Mouse (Mus musculus) gastrocnemius, adult 18-20 months (tissue): Measurements from ENCODE around the gene Gm20403. TPM values are rescaled to one million over a fixed set of nuclear protein-coding genes. Genes with fewer than 3 reads are reported as not detected.
"Not testable (repeated sequence)": the region's sequence is repeated elsewhere in the genome, so short reads cannot be mapped to it uniquely, and the experiment has no call there.

Experiments used
- DNase-seq: peaks from one replicate; pipeline ENCODE4 v3.0.0; 2021; ENCODE audit warnings: low spot score
- total RNA-seq, 2 experiments: library from RNA; stranded (reverse); gene quantifications; 2 replicates each; pipeline ENCODE4 v1.2.3; 2021

The Gm20403 gene
- total RNA-seq, 2 experiments from 2014 or later: not detected

DNA sequence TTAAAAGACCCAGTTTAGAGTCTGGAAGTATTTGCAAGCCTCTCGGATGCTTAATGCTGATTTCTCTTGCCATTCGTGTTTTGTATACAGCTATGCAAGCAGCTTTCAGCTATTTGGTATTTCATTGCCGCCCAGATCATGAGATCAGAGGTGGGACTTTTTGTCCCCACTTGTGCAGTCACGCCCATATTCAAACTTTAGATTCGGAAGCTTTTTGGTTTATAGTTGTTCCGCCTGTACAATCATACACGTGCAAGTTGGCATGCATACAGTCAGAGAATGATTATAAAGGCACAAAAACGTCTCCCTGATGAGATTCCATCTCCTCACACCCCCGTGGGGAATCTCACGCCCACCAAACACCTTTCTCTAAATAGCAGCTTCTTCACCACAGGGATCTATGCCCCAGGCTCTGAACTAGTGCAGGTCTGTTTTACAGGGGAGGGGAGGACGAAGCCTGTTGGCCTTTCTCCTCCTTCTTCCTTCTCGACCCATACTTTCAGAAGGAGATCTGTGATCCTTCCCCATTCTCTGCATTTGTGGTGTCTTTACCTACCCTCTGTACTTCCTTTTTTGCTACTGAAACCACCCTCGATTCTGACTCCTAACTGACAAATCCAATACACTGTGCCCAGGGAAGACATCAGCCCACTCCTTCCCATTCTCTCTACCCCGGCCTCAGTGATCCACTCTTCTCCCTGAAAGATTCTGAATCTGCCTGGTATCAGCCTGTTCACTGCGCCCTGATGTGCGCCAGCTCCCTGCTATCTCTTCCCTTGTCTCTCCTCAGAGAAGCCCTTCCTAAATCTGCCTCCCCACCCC, 7.1 kb upstream of the Gm20403 start:
- no peak for DNase-seq

DNA sequence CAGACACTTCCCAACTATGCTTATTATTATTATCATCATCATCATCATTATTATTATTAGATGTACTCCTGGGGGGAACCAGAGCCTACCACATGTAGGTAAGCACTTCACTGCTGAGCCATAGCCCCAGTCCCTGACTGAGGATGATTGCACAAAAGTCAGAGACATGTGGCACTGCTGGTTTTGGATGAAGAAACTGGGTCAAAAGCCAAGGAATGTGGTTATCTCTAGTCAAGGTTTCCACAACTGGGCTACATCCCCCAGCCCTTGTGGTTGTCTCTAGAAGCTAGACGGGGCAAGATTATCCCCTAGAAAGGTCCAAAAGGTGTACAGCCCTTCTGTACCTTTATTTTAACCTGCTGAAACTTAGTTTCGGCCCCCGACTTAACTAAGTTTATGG, 6.5 kb upstream of the Gm20403 start:
- no peak for DNase-seq

DNA sequence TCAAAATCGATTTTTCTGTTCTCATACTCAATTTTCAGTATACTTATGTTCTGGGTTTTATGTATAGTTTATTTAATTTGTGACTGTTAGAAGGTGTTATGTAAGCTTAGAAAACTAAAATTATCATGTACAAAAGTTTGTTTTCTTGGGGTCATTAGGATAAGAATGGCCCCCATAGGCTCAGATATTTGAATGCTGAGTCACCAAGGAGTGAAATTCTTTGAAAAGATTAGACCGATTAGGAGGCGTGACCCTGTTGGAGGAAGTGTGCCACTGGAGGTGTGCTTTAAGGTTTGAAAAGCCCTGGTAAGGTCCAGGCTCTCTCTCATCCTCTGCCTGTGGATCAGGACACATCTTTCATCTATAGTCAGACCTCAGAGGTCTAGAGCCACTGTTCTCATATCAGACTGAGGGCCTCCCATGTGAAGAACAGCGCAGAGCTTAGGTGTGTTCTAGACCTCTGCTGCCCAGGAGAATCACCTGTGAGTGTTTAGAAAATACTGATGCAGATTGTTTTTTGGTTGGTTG, 2.1 kb upstream of the Gm20403 start:
- no peak for DNase-seq

DNA sequence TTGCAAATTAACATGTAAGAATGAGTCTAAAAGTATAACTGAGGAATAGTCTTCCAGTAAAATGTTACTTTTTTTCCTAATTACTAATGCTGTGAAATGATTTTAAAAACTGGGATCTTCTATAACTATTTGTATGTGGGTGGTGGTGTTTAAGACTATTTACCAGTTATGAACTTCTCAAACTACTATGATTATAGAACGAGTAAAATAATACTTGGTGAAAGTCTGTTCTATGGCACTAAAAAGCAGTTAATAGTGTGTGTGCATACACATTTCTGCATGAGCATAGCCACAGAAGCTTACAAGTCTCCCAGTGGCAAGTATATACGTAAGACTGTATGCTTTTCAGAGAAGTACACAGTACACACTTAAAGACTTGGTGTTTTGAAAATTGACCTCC, 827 bp upstream of the Gm20403 start:
- no peak for DNase-seq

DNA sequence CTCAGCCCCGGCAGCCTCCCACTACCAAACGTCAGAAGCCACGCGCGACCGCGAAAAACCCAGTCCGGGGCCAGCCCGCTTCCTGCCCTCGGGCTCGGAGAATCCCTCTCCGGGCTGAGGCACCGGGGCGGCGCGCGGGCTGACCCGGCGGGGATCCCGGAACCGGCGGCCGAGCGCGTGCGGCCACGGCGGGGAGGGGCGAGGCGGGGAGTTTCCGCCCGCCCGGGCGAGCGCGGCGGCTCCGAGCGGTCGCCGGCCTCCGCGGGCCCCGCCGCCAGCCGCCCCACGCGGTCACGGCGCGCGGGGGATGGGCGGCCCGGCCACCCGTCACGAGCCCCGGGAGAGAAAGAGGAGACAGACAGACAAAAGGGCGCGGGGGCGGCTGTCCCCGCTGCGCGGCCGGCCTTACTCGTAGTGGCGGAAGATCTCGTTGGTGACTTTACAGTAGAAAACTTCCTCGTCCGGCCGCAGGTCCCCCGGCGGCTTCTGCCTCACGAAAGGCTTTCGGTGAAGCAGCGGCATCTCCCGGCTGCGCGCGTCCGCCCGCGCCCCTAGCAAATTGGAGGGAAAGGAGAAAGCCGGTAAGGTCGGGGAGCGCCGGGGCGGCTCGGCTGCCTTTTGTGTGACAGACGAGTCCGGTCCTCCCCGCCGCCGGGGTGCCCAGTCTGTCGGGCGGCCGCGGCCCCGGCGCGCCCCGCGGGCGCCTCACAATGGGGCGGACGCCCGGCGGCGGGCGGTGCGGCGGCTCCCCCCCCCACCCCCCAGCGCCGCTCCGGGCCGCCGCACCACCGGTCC, 875 bp downstream of the Gm20403 start:
- DNase-seq: peak; percentile 41

DNA sequence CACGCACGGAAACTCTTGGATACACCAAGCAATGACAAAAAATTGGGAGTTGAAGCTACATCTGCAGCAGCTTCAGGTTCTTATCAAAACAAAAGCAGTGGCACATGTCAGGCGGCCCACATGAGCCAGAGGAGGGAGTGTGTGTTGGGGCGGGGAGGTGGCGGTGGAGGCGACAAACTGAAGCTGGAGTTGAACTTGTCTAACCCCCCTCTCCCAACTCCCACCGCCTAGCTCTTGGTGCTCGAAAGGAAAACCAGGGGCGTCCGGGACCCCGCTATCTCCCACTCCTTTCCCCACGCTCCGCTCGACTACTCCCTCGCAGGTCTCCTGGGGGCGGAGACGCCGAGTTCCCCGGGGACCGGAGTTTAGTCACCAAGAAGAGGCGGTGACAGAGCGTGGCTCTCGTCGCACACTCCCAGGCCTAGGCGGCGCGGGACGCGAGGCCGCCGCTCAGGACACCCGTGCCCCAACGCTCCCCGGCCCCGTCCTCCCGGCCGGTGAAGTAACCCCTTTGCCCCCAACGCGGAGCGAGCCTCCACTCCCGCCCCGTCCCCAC, 1.6 kb downstream of the Gm20403 start:
- peak; percentile 58 for DNase-seq

DNA sequence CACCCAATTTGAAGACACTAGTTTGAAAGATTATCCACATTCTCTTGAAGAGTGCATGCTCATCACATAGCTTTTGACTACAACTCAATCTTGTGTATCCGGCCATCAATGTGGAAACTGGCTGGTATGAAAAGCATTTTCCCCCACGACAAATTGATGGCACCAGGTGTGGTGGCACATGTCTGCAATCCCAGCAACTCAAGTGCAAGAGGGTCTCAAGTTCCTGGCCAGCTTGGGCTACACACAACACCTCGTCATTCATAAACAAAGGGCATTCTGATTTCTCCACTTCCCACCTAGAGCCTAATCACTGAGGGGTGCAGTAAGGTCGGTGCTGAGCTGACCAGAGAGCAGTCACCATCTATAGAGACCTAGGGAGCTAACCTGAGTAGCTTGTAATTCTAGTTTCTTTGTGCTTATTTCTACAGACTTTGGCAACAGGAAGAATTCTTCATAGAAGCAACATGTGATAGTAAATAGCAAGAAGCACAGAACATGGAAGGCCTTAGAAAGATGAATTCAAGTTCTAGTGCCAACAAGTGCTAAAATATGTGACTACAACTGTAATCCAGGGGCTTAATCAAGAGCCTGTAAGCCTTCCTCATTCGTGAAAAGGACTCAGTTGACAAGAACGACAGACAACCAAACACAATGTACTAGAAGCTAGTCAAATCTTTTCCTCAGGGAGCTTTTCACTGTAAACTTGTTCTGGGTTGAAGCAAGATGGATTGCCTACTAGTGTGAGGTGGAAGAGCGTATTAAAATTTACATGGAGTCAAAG, 3.2 kb downstream of the Gm20403 start:
- DNase-seq: no peak

DNA sequence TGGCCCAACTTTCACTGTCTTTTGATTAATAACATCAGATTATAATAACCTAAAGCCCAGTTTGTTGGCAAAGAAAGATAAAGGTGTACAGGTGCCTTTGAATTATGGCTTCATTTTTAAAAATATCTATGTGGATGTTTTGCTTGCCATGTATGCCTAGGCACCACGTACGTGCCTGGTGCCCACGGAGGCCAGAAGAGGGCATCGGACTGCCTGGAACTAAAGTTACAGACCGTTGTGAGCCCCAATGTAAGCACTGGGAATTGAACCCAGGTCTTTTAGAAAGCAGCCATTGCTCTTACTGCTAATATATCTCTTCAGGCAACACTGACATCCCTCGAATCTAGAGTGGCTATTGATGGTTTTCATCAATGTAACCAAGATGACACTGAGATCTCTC, 4.4 kb downstream of the Gm20403 start:
- DNase-seq: no peak

DNA sequence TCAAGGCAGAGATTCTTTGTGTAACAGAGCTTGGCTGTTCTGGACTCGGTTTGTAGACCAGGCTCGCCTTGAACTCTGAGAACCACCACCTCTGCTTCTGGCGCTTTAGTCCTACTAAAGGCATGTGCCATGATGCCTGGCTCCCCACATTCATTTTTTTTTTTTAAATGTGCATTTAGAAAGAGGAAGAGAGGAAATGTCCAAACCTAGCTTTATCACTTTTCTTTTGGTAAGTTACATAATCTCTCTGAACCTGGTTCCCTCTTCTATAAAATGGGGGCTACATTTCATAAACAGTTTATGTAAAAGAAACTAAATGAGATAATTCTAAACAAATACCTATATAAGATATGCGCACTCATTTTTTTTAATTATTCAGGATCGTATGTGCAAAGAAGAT, 5.4 kb downstream of the Gm20403 start:
- no peak for DNase-seq

DNA sequence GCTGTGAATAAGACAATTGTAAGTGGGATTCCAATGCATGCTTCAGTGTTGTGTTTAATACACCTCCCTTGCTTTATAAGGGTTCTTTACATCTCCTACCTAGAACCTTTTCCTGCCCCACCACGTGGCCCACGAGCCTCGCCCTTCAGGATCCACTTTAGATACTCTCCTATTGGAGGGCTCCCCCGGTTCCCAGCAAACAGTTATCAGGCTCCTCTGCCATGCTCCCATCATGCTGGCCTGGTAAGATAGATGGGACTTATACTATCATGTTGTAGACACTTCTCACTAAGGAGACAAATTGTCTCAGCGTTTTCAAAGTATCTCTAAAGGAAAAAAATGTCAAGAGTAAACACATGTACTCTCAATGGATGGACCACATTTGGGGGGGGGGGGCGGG, 5.8 kb downstream of the Gm20403 start:
- no peak for DNase-seq

DNA sequence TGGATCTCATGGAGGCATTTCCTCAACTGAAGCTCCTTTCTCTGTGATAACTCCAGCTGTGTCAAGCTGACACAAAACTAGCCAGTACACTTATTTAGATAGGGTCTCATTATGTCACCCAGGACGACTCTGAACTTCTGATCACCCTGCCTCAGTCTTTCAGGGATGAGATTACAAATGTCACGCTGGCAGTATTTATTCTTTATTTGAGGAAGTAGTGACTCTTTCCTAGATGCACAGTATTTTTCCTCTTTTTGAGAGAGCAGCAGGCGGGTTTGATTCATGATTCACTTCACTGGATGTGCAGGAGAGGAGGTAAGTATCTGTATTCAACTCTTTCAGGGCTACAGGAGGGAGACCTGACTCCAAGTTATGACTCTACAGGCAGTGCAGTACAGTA, 17.3 kb downstream of the Gm20403 start:
- no peak for DNase-seq

DNA sequence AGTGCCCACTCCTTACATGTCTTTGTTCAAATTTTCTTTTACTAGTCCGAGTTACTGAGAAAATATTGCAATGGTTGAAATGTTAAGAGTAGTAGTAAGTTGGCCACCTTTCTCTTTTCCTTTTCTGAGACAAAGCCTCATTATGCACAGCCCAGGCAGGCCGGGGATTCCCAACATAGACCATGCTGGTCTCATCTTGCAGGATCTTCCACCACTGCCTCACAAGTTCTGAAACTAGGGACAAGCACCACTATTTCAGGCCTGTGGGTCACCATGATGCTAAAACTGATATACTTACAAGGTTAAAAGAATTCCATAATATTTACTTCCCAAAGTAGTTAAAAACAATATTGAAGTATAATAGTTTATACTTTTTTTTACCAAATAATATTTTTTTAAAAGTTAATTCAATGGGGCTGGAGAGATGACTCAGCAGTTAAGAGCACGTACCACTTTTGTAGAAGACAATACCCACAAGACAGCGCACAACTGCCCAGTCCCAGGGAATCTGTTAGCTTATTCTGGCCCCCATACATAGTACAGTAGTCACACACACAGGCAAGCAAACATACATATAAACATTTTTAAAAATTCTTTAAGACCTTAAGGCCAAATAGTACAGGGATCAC, 20.7 kb downstream of the Gm20403 start:
- no peak for DNase-seq

DNA sequence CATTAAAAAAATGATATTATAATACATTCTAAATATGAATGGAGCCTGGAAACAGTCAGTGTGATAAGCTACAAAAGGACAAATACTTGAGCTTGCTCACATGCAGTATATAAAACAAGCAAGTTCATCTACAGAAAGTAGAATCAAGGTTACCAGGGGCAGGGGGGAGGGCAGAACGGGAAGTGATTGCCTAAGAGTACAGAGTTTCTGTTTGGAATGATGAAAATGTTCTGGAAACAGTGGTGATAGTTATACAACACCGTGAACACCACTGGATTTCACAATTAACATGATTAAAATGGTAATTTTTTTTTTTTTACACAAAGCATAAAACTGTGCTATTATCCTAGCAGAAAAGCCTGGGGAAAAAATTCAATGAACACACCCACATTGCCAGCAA, 26.8 kb downstream of the Gm20403 start:
- no peak for DNase-seq

DNA sequence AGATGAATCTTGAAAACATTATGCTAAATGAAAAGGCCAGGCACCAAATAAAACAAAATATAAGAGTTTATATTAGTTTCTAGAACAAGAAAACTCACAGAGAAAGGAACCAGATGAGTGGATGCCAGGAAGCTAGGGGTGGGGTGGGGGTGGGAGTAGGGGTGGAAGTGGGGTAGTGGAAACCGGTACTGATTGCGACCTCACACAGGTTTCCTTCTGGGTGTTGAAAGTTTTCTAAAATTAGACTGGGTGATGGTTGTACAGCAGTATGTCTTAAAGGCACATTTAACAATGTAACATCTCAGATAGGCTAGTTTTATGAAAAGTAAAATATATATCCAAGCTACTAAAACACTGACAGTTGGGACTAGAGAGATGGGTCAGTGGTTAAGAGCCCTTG, 29.4 kb downstream of the Gm20403 start:
- no peak for DNase-seq

DNA sequence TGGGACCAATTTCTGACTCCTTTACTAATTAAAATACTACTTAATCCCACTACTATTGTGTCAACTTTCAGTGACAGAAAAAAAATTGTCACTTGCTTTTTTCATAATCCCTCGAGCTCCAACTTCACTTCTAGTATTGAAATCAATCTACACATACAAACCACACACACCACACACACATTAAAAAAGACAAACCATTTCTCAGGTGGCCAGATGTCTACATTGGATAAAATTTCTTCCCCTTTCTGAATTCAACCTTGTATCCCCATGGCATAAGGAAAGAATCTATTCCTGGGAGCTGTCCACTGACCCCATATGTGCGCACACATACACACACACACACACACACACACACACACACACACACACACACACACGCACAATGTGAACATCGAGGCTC, 29.9 kb downstream of the Gm20403 start:
- no peak for DNase-seq

DNA sequence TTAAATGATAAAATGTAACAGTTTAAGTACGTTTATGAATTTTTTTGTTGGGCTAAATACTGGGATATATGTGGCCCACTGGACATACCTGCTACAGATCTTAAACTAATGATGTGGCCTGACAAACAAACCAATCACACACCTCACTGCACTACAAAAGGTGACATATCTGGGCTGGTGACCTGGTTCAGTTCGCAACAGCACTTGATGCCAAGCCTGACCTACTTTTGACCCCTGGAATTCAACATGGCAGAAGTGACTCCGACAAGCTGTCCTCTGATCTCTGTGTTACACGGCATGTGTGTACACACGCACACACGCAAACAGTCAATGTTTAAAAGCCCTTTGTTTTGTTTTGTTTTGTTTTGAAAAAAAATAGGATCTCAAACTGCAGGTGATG, 40.2 kb downstream of the Gm20403 start:
- no peak for DNase-seq

DNA sequence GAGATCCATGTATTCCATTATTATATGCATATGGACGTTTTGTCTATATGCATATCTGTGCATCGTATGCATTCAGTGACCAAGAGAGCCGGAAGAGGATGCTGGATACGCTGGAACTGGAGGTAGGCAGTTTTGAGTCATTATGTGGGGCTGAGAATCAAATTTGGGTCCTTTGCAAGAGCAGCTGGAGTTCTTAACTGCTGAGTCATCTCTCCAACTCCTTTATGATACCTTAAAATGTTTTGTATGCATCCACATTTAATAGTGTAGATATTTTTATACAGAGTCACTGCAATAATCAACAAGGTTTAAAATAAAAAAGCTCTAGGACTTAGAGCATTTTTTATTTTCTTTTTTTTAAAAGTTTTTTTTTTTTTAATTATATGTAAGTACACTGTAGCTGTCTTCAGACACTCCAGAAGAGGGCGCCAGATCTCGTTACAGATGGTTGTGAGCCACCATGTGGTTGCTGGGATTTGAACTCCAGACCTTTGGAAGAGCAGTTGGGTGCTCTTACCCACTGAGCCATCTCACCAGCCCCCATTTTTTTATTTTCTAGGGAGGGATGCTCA, 43.7 kb downstream of the Gm20403 start:
- DNase-seq: not testable (repeated sequence)

DNA sequence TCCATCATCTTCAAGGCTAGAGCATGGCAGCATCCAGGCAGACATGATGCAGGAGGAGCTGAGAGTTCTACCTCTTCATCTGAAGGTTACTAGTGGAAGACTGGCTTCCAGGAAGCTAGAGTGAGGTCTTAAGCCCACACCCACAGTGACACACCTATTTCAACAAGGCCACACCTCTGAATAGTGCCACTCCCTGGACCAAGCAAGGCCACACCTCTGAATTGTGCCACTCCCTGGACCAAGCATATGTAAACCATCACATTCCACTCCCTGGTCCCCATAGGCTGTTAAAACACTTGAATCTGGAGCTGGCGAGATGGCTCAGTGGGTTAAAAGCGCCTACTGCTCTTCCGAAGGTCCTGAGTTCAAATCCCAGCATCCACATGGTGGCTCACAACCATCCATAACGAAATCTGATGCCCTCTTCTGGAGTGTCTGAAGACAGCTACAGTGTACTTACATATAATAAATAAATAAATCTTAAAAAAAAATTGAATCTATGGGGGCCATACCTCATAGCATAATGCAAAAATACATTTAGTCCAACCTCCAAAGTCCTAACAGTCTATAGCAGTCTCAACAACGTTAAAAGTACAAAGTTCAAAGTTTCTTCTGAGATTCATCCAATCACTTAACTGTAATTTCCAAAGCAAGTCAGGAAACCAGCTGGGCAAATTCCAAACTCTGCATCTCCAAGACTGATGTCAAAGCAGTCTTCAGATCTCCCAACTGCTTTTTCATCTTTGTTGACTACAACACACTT, 48.6 kb downstream of the Gm20403 start:
- not testable (repeated sequence) for DNase-seq
